Mouse (Mus musculus) CH12F3 (cell line): Measurements from ENCODE around the gene Il1rap.

Experiments
- in situ Hi-C: fragments of 300-500 bp; cut with MboI; formaldehyde crosslinking; loops from 2 replicates; pipeline ENCODE4 v1.14.3; 2020; ENCODE audit warnings: low sequenced_read_pairs

Il1rap gene

GRCm38 (mm10) chr16:26722464-26722863 lies 141.0 kb downstream of the Il1rap start:
- in situ Hi-C loops = no loop called here

- in situ Hi-C loops = no loop called here
These were observed 142.6 kb downstream of the Il1rap start for GRCm38 (mm10) chr16:26723952-26724747.

GRCm38 (mm10) chr16:26728139-26728538 lies 146.6 kb downstream of the Il1rap start:
- in situ Hi-C loops = no loop called here

GRCm38 (mm10) chr16:26730941-26731340 lies 149.4 kb downstream of the Il1rap start:
- in situ Hi-C loops = no loop called here

GRCm38 (mm10) chr16:26732566-26732965 lies 151.1 kb downstream of the Il1rap start:
- in situ Hi-C loops = no loop called here

GRCm38 (mm10) chr16:26755381-26756155 lies 174.1 kb downstream of the Il1rap start:
- in situ Hi-C loops = no loop called here

GRCm38 (mm10) chr16:26775976-26776375 lies 194.5 kb downstream of the Il1rap start:
- in situ Hi-C loops = no loop called here

- in situ Hi-C loops = no loop called here
These were observed 195.6 kb downstream of the Il1rap start for GRCm38 (mm10) chr16:26777132-26777531.
